Mouse (Mus musculus) megakaryocyte, embryonic 14.5 days (primary cell): Measurements from ENCODE around the gene Gramd4. TPM values are rescaled to one million over a fixed set of nuclear protein-coding genes. Genes with fewer than 3 reads are reported as not detected.
"Not testable (repeated sequence)": the region's sequence is repeated elsewhere in the genome, so short reads cannot be mapped to it uniquely, and the experiment has no call there.

Experiments
- H3K27me3 ChIP-seq: replicated peaks from 2 replicates; pipeline ENCODE3; 2012; ENCODE audit warnings: inconsistent platforms
- H3K36me3 ChIP-seq: replicated peaks from 2 replicates; pipeline ENCODE3; 2012; ENCODE audit warnings: low read length, inconsistent platforms, mixed read lengths
- H3K4me1 ChIP-seq: 2 replicates; pipeline ENCODE4 v1.6.1; 2012; ENCODE audit warnings: inconsistent platforms
- H3K4me3 ChIP-seq: replicated peaks from 2 replicates; pipeline ENCODE3; 2012; ENCODE audit warnings: moderate library complexity, mild to moderate bottlenecking, inconsistent platforms
- H3K9me3 ChIP-seq: 2 replicates; pipeline ENCODE4 v1.6.1; 2012; ENCODE audit warnings: inconsistent platforms
- FLI1 ChIP-seq: IDR thresholded peaks from 2 replicates; pipeline ENCODE4 v1.6.1; 2012; ENCODE audit warnings: low read length, inconsistent platforms, mixed read lengths
- GATA1 ChIP-seq: IDR thresholded peaks from 3 replicates; pipeline ENCODE4 v1.6.1; 2012; ENCODE audit warnings: mixed read lengths, low read length, inconsistent platforms, borderline replicate concordance
- polyA plus RNA-seq: library from polyadenylated mRNA; stranded (reverse); fragments of >175 nt; gene quantifications from 2 replicates; pipeline ENCODE4 v1.2.3, GENCODE M21; 2012; ENCODE audit warnings: low replicate concordance; ENCODE audit not compliant: insufficient read depth

The Gramd4 gene
- polyA plus RNA-seq, 1 experiment = 5.0 TPM

DNA sequence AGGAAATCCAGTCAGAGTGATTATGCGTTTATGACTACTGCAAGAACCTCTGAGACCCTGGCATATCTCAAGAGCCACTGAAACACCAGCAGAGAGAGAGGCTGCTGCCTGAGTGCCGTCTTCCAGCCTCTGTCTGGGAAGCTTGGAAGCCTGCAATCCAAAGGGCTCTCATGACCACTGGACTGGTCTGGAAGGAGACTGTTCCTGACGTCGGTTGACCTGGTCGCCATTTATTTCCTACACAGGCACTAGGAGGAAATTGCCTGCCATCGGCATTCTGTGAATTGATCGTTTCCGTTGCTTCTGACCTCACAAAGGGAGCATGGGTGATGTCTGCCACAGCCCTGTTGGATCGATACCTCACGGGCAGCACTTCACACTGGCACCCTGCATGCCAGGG is 118.7 kb downstream of the Gramd4 start:
- H3K27me3 ChIP-seq = no peaks in the 10 kb centered on the region
- H3K36me3 ChIP-seq = peaks cover 88% of the 10 kb centered on the region
- peaks cover 95% of the 10 kb centered on the region for H3K4me1 ChIP-seq
- no peak for TF ChIP-seq GATA1
- TF ChIP-seq FLI1 = no peak
- peak overlapping the region; percentile 85 for H3K4me3 ChIP-seq
- H3K9me3 ChIP-seq = no peaks in the 10 kb centered on the region

GRCm38 (mm10) chr15:86176771-86177702 is 119.5 kb downstream of the Gramd4 start:
- no peaks in the 10 kb centered on the region for H3K9me3 ChIP-seq
- H3K36me3 ChIP-seq = peaks cover 86% of the 10 kb centered on the region
- peaks cover 95% of the 10 kb centered on the region for H3K4me1 ChIP-seq
- no peaks in the 10 kb centered on the region for H3K27me3 ChIP-seq
- TF ChIP-seq FLI1 = no peak
- H3K4me3 ChIP-seq = peak overlapping the region; percentile 86

GRCm38 (mm10) chr15:86177703-86178251 is 120.3 kb downstream of the Gramd4 start:
- H3K4me3 ChIP-seq = peak overlapping the region; percentile 78
- not testable (repeated sequence) for H3K27me3 ChIP-seq, H3K9me3 ChIP-seq
- peaks cover 95% of the 10 kb centered on the region for H3K4me1 ChIP-seq
- H3K36me3 ChIP-seq = peaks cover 86% of the 10 kb centered on the region

GRCm38 (mm10) chr15:86178594-86178993 is 121.1 kb downstream of the Gramd4 start:
- TF ChIP-seq FLI1 = no peak
- no peak for TF ChIP-seq GATA1
- Histone ChIP-seq H3K4me3 (peak overlapping the region; percentile 72), H3K4me1 (peaks cover 95% of the 10 kb centered on the region), H3K9me3 (no peaks in the 10 kb centered on the region), H3K27me3 (no peaks in the 10 kb centered on the region), H3K36me3 (peaks cover 85% of the 10 kb centered on the region)

GRCm38 (mm10) chr15:86180427-86180826 is 122.9 kb downstream of the Gramd4 start:
- Histone ChIP-seq H3K4me3 (peak overlapping the region; percentile 56), H3K27me3 (no peaks in the 10 kb centered on the region), H3K4me1 (peaks cover 86% of the 10 kb centered on the region), H3K36me3 (peaks cover 78% of the 10 kb centered on the region), H3K9me3 (no peaks in the 10 kb centered on the region)
- TF ChIP-seq GATA1 (no peak), FLI1 (no peak)

- H3K9me3 ChIP-seq, H3K27me3 ChIP-seq: not testable (repeated sequence)
- Histone ChIP-seq H3K36me3 (peaks cover 70% of the 10 kb centered on the region), H3K4me3 (peak overlapping the region; percentile 76), H3K4me1 (peaks cover 82% of the 10 kb centered on the region)
Measured at GRCm38 (mm10) chr15:86181321-86181720, 123.8 kb downstream of the Gramd4 start.

- Histone ChIP-seq H3K4me3 (peak overlapping the region; percentile 87), H3K9me3 (no peaks in the 10 kb centered on the region), H3K27me3 (no peaks in the 10 kb centered on the region), H3K4me1 (peaks cover 82% of the 10 kb centered on the region), H3K36me3 (peaks cover 69% of the 10 kb centered on the region)
- TF ChIP-seq FLI1 (peak; percentile 50; the same call in 1 of the 2 replicates), GATA1 (no peak)
Measured at GRCm38 (mm10) chr15:86181941-86182439, 124.5 kb downstream of the Gramd4 start.

- H3K9me3 ChIP-seq = no peaks in the 10 kb centered on the region
- no peaks in the 10 kb centered on the region for H3K27me3 ChIP-seq
- TF ChIP-seq FLI1 (no peak), GATA1 (no peak)
- H3K4me1 ChIP-seq = peaks cover 84% of the 10 kb centered on the region
- H3K36me3 ChIP-seq = peaks cover 69% of the 10 kb centered on the region
- H3K4me3 ChIP-seq = peak overlapping the region; percentile 87
Measured at GRCm38 (mm10) chr15:86182646-86183045, 125.2 kb downstream of the Gramd4 start.

GRCm38 (mm10) chr15:86183484-86183883 is 126.0 kb downstream of the Gramd4 start:
- Histone ChIP-seq H3K4me3 (peak overlapping the region; percentile 97), H3K27me3 (no peaks in the 10 kb centered on the region), H3K36me3 (peaks cover 68% of the 10 kb centered on the region), H3K4me1 (peaks cover 85% of the 10 kb centered on the region), H3K9me3 (no peaks in the 10 kb centered on the region)
- TF ChIP-seq GATA1 (no peak), FLI1 (no peak)

DNA sequence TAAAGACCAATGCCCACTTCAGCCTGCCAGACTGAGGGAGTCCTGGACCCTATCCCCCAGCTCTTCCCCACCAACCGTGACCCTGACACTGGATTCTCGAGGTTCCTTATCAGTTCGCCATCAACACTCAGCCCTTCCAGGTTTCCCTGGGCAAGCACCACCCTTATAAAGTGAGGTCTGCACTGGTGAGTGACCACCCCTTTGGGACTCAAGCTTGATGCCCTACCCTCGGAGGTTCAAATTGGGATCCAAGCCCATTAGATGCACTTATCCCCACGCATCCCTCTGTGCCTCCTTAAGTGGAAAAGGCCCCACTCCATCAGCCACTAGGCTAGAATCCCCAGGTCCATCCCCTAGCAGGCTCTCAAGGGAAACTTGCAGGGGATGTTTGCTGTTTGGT is 126.6 kb downstream of the Gramd4 start:
- Histone ChIP-seq H3K4me3 (peak overlapping the region; percentile 97), H3K36me3 (peaks cover 63% of the 10 kb centered on the region), H3K27me3 (no peaks in the 10 kb centered on the region), H3K9me3 (no peaks in the 10 kb centered on the region), H3K4me1 (peaks cover 85% of the 10 kb centered on the region)
- TF ChIP-seq FLI1 (no peak), GATA1 (no peak)
